Mouse (Mus musculus) cerebral cortex, adult 2 months (tissue): ENCODE data around the gene Dnajc15.

Experiments
- WGBS: fragments of 180-500 bp; shearing (Covaris S2); methylation state at CpG from one replicate; pipeline ENCODE4 v1.1.7; 2018; 5-methylcytosine and 5-hydroxymethylcytosine counted together

Dnajc15 gene

DNA sequence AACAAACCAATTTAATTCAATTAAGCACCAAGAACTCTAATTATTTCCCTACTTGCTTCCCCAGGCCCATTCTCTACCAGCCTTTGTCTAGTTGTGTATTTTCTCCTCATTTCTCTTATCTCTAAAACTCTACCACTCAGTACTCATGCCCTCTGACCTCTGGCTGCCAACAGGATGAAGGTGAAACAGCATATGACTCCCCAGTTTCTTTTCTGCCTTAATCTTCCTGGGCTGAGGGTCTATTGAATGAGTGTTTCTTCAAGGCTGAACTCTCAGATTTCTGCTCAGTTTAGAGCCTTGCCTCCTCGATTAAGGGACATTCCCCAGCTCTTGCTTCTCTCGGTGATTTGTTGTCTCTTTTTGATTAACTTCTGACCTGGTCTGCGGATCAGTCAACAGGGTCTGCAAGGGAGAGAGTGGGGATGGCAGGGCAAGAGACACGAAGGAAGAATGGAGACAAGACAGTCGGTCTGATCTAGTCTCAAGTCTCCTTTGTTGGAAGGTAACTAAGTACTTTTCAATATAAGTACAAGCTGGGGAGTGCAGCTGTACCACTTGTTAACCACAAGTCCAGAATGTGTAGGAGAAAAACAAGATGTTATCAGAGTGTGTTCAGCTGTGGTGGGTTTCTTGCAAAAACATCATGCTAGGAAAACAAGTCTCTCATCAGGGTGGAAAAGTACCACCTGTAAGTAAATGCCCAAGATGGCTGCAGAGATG, 13.9 kb downstream of the Dnajc15 start:
- 75% methylated on average over 5 of the region's 5 CpGs for WGBS

DNA sequence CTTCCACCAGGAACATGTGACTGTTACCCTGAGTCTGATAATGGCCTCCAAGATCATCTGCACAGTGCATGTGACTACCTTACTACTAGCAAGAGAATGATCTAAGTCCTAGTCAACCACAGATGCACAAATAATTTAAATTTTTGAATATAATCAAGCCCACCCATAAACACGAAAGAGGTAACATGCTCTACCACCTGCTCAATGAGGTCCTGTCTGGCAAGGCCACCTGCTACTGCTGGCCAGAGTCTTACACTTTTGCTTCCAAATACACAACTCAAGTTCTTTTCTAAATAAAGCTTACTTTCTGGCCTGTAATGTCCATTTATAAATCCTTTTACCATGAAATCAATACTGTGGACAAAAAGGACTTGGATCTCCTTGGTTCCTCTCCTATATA, 15.0 kb downstream of the Dnajc15 start:
- WGBS = 69% methylated on average over 1 of the region's 1 CpGs

DNA sequence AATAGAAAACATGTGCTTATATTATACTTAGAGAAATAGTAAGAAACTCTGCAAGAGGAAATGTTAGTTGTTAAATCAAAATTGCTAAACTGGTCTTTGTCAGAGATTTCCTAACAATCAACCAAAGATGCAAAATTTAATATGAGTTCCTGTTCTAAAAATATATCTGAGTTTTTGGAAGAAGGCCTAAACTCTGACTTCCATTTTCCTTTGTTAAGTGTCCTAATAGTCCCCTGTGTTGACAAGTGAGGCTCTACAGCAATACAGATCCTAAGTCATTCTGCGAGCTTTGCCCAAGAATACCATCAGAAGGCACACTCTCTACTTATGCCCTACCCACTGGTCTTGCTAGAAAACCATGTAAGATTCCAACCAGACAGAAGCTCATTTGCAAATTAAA, 21.0 kb downstream of the Dnajc15 start:
- WGBS = 83% methylated on average over 1 of the region's 1 CpGs

DNA sequence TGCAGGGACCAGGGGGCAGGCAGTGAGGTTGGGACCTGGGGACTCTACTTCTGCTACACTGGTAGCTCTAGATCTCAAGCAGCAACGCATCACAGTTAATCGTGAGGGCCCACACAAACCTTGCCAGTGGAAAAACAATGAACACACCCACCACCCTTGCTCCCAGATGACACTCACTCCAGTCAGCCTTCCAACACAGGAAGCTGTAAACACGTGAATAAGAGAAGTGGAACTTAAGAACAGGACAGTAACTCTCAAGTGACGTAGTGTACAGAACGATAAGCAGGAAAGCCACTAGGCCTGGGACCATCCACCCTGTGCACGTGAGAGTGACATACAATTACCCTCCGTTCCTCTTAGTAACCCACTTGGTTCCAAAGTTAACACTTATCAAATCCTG, 25.1 kb downstream of the Dnajc15 start:
- 82% methylated on average over 7 of the region's 7 CpGs for WGBS

DNA sequence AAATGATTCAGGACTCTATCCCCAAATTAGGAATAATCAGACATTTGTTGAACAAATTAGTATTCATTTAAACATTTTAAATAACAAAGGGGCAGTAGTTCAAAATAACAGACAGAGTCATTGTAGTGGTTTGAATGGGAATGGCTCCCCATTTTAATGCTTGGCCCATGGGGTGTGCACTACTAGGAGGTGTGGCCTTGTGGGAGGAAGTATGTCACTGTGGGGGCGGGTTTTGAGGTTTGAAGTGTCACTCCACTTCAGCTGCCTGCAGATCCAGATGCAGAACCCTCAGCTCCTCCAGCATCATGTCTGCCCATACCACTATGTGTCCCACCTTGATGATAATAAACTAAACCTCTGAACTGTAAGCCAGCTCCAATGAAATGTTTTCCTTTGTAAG, 26.6 kb downstream of the Dnajc15 start:
- WGBS = 90% methylated on average over 1 of the region's 1 CpGs

DNA sequence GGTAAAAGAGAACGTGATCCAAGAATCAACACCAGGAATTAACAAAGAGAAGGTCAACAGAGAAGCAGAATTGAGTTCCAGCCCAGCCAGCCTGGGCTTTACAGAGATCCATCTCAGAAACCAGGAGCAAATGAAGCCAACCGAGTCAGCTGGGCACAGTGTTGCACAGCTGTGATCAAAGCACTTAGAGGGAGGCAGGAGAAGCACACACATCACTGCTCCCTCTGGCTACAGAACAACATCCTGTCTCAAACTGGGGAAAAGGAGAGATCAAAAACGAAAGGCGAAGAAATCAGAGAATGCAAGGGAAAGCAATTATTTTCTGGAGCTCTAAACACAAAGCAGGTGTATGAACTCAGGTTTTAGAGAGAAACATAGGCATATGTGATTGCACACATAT, 28.7 kb downstream of the Dnajc15 start:
- WGBS = 60% methylated on average over 4 of the region's 4 CpGs

DNA sequence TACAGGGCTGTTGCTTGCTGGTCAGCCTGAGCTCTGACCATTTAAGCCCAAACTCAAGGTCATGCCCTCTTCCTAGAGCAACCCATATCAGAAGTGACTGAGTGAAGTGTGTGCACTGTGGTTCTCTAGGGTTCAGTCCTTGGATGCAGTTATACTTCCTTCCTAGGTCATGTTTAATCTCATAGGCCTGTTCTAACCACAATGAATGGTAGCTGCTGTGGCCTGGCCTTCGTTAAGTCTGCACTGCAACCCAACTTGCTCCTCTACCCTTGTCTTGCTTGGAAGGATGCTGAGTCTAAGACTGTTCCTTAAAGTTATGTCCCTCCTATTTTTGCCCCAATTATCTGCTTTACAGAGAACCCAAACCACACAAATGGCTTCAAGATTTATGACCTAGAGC, 29.4 kb downstream of the Dnajc15 start:
- WGBS = 89% methylated on average over 1 of the region's 1 CpGs

DNA sequence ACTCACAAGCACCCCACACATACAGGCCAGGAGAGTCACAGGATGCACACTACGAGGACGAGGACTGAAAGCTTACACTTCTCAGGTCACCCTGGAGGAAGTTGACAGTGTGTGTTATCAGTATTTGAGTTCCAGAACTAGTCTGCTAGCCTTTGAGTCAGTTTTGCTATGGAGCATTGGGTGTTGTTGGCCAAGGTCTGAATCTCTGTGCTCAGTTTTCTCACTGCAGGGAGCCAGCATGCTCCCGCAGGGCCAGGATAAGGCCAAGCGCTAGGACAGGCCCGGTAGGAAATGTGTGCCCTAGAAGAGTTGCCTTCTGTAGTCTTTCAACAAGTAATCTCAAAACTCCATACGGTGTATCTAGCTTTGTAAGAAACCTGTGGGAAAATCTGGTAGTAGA, 34.4 kb downstream of the Dnajc15 start:
- WGBS = 76% methylated on average over 6 of the region's 6 CpGs

DNA sequence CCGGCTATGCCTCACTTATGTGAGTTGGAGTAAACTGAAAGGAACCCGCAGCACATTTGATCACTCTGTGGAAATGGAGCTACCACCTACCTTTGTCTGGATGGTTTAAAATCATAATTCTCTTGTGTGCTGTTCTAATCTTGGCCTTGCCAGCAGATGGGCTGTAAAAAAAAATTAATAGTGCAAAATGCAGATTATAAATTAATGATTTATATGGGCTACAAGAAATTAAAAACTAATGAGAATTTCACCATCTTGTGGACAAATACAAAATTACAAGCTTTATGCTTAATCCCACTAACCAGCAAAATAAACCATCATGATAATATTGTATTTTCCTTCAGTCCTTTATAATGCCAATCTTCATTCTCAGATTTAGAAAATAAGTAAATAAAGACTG, 34.8 kb downstream of the Dnajc15 start:
- WGBS = 69% methylated on average over 2 of the region's 2 CpGs

DNA sequence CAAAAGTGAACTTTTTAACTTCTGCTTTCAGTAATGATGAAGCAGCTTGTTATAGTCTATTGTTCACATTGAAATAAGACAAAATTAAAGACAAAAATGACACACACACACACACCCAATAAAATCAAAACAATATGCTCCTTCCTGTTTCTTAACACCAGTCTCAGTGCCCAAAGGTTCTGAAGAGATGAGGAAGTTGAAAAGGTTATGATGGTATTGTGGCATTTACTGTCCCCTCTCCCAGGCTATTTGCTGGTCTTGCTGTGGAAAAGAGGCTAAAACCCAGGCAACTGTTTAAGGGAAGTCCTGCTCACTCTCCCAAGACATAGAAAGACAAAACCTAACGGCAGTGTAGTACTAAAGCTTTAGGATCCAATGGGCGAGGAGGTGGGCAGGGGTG, 38.1 kb downstream of the Dnajc15 start:
- WGBS = 90% methylated on average over 2 of the region's 2 CpGs

DNA sequence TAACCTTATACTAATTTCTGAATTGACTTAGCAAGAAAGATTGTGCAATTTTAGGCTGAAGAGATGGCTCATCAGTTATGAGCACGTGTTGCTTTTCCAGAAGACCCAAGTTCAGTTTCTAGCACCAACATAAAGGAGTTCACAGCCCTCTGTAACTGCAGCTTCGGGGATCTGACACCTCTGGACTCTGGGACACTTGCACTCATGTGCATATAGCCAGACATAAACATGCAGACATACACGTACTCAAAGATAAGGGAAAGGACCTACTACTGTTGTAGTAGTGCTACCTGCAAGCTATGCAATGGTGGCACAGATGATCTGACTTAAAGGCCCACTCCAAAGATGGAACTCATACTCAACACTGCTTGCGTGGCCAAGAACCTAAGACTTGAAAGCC, 43.0 kb downstream of the Dnajc15 start:
- WGBS = 95% methylated on average over 4 of the region's 4 CpGs

DNA sequence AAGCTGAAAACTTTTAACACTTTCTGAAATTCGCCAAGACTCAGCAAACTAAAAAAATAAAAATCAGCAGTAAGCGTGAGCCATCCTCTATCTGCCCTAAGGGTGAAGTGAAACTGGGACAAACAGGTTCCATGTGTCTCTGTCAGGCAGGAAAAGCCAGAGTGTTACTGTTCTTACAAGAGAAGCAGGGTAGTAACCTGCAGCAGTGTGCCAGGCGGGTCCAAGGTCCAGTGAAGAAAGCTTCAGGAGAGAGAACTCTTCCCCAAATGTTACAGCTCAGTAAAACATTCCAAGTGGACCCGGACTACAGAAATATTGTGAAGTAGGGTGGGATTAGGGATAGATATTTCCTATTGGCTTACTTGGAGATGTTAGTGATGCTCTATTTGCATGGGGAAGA, 45.3 kb downstream of the Dnajc15 start:
- 86% methylated on average over 4 of the region's 4 CpGs for WGBS

DNA sequence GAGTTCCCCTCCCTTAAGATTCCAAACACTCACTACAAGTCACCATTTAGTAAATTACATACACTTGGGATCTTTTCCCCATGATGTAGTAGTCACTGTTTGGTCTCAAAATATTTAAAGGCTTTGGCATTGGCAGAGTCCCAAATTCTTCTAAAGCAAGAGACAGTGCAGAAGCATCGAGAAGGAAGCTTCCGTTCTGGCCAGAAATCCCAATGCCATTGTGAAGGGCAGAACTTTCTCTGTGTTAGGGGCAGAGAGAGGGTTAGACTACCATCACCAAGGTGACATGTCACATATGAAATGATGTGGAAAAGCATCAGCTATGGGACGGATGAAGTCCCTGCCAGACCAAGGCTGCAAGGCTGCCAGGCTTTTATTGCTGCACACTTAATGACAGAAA, 49.0 kb downstream of the Dnajc15 start:
- WGBS = 59% methylated on average over 3 of the region's 3 CpGs

DNA sequence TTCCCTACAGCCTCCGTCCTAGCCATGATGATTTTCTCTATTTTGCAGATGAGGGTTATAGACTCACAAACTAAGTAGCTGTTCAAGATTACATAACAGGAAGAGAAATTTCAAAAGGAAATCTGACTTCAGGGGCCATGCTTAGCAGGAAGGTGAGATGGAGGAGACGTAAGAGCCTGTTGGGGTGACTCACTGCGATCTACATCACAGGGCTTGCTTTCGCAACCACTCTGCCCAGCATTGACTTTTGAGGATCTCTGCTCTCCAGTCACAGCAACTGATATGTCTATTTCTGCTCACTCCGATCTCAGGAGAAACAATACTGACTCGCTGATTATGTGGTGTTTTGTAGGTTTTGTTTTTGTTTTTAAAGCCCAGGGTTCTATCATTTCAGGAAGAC, 49.8 kb downstream of the Dnajc15 start:
- WGBS = 87% methylated on average over 6 of the region's 6 CpGs

DNA sequence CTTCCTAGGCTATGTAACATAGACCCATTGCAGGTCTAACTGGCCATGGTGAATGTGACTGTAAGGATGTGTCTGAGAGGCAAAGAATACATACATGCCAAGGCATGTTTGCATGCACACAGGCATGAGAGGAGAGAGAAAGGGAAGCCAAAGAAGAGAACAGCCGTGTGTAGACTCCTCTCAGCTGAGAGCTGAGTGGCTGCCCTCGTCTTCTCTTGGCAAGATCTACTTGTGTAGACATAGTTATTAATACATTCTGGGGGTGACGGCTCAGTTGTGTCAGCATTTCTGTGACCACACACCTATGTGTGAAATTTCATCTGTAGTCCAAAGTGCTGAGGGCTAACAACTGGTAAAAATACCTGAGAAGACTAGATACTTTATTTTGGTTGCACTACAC, 55.1 kb downstream of the Dnajc15 start:
- 81% methylated on average over 3 of the region's 3 CpGs for WGBS

DNA sequence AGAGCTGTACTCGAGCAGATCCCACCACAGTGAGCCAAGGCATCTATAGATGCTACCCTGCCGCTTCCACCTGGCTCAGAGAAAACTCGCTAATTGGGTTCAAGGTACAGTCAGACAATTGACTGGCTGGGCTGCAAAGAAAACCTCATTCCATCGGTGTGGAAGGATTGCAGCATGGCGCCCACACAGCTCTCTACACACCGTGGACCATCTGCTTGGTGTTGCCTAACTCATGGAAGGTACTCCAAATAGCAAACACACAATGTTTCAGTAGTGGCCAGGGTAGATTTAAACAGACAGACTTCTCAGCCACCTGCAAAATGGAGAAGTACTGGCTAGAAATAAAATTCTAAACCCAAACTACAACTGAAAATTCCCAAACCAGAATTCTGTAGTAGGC, 57.4 kb downstream of the Dnajc15 start:
- WGBS = 70% methylated on average over 6 of the region's 6 CpGs

DNA sequence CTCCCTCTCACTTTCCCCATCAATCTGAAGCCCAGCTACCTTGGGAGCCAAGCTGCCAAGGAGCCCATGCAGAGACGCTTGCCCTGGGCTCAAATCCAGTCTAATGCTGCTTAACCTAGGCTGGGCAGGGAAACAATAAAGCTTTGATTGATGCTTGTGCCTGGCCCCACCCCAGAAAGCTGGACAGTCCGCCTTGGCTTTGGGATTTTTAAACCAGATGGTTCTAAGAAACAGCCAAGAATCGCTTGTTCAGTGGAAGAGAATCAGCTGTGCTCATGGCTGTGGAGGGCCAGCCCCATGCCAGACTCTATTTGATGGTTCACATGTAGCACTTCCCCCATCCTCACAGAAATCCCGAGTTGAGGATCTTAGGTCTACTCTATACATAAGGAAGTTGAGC, 60.0 kb downstream of the Dnajc15 start:
- WGBS = 58% methylated on average over 4 of the region's 4 CpGs

DNA sequence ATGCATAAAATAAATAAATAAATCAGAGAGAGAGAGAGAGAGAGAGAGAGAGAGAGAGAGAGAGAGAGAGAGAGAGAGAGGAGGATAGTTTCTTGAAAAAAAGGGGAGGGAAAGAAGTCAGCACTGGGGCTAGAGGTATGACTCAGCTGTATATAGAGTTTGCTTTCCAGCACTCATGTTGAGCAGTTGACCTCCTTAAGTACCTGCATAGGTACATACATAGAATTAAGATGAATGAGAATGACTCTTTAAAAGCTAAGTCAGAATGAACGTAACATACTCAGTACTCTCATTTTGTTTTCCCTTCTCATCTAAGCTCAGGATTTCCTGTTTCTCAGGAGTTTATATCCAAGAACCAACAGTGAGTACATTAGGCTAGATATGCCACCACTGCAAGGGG, 62.0 kb downstream of the Dnajc15 start:
- 89% methylated on average over 1 of the region's 1 CpGs for WGBS

DNA sequence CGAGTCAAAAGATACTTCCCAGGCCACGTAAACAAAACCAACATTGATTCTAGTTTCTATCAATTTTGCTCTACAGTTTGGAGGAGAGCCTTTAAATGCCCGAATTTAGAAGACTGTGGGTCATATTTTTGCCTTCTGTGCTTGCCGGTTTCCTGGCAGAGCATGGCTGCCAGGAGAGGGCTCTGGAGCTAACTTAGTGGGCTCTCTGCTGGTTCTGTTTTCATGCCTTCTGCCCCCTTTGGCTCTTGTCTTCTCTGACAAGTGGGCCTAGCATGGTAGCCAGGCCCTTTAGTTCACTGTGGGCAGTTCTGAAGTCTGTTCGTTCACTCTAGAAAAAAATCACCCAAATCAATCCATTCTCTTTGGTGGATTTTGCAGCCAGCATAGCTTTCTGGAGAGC, 63.5 kb downstream of the Dnajc15 start:
- WGBS = 85% methylated on average over 5 of the region's 5 CpGs

DNA sequence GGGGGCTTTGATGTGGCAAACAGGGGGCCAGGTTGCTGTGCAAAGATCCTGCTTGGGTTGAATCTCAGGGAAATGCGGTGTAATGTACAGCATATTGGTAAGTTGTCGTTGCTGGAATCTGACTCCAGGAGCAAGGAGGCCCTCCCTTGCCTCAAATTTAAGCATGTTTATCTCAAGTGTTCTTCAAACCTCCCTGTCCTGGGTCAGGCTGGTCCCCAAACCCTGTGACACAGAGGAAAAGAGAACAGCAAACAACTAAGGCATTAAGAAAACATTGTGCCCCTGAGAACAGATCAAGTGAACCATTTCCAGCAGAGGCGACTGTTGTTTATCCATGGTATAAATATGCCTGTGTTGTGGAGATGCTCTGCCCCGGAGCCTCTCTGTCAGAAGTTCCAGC, 67.1 kb downstream of the Dnajc15 start:
- 81% methylated on average over 4 of the region's 4 CpGs for WGBS

DNA sequence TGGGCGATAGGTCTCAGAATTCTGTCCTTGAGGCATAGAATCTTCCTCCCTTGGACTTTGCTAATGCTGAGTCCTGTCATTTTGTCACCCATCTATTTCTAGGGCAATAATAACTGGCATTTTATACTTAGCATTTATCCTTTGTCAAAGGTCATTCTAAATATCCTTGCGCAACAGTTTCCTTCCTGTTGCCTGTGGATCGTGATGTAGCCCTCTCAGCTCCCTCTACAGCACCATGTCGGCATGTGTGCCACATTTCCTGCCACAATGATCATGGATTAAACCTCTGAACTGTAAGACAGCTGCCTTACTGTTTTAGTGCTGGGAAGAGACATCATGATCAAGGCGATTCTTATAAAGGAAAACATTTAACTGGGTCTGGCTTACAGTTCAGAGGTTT, 68.6 kb downstream of the Dnajc15 start:
- 81% methylated on average over 5 of the region's 5 CpGs for WGBS

DNA sequence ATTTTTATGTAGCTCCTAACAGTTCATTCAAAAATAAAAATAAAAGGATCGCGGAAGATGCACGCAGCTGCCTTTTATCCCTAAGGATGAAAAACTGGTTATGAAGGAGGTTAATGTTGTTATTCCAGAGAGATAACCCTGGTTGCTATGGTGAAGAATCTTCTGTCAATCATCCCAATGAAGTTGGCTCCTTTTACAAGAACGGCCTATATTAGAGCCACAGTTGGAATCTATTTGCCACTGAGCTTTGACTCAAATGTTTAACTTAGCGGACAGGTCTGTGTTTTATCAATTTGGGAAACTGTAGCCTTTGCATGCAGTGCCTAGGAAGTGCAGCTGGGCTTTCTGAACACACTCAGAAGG, 72.7 kb downstream of the Dnajc15 start:
- WGBS = 36% methylated on average over 5 of the region's 5 CpGs

DNA sequence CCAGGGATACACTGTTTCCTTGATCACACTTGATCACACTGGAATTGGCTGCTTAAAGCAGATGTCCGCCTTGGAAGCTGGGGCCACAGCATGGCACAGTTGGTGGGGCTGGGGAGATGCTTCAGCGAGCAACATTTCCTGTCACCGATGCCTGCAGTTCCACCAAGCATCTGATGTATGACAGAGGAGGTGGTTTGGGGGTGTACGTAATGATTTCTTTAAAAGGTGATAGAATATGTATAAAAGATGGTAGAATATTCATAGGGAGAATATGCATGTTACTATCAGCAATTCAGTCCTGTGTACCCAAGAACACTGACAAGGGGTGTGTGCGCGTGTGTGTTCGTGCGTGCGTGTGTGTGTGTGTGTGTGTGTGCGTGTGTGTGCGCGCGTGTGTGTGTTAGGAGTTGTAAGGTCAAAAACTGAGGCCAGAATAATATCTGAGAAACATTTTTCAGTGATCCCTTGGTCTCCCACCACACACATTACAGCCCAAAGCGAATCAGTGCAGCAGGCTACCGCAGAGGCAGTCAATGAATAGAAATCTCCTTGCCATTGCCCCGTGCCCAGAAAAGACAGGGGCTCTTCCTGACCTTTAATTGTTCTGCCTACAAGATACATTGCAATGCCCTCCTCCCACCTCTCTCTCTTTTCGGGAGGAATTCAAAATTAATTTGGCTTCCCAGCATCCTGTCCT, 73.2 kb downstream of the Dnajc15 start:
- 65% methylated on average over 17 of the region's 17 CpGs for WGBS

DNA sequence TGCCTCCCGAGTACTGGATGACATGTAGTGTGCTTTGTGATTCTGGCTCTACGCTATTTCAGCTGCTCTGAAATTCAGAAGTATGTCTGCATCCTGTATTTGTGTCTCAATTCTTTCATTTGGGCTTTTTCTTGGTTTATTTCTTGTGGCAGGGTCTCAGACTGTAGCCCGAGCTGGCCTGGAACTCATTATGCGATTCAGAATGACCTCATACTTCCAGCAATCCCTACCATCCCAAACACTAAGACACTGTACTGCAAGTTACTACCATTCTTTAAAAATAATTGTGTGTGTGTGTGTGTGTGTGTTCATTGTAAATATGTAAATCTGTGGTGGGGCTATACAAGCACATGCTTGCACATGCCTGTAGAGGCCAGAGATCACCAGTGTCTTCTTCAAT, 78.4 kb downstream of the Dnajc15 start:
- WGBS = 79% methylated on average over 4 of the region's 4 CpGs
